Mouse (Mus musculus): ENCODE data around the gene Atp8b2.

Gene Atp8b2

DNA sequence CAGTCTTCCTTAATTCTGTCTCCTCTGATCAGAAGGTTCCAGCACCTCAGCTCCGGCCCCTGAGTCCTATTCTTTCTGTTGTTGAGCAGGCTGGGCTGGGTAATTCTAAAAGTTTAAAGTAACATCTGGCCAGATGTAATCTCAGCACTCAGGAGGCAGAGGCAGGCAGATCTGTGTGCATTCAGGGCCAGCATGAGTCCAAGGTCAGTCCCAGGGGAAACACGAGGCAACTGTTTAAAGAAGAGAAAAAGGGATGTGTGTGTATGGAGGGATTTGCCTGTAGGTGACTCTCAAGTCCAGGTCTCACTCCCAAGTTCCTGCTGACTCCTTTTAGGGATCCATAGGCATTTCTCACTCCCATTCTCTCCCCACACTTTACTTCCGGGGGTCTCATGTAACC is 55.5 kb downstream of the Atp8b2 start:
- DNase-seq (ENCODE audit: low read depth, low spot score): no peak

- DNase-seq (ENCODE audit: low read depth, low spot score): no peak
Measured at GRCm38 (mm10) chr3:89899511-89899908, 63.8 kb downstream of the Atp8b2 start.

DNA sequence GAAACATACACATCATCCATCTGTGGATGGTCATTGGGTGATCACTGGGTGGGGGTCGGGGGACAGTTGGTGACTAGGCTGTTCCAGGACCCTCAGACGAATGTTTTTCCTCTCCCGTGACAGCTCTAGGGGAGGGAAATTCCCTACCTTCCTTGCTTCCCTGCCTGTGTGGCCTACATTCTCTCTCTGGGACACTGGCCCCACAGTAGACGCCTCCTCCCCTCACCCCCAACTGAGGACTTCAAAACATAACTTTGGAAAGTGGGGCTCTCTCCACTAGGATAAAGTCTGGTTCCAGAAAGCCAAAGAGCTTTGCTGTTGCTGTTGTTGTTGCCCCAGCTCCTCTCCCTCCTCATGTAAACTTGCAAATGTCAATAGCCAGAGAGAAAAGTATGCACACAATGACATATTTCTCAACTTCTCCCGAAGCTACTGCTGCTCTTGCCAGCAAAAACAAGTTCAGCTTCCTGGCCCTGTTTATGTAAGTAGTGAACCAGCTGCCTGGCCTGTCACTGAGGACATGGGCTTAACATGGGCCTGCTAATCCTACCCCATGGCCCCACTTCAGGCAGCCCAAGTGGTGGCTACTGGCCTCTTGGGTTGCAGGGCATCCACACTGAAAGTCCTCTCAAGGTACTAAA is 64.3 kb downstream of the Atp8b2 start:
- no peak for DNase-seq (ENCODE audit: low read depth, low spot score)

DNA sequence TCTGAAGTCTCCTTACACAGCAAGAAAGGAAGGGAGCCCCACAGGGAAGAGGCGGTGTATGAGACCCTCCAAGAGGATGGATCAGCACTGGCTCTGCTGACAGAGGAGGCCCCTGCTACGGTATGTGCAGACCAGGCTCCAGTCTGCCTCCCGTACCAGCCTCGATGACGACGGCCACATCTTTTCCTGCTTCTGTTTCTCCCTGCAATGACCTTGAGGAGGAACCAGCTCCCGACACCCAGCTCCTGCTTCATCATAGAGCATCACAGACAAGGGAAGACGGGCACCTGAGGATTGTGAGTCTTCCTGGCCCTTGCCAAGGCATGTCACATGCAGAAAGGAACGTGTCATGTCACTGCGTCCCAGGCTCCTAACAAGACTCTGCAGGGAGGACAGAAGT is 65.3 kb downstream of the Atp8b2 start:
- DNase-seq (ENCODE audit: low read depth, low spot score): no peak

GRCm38 (mm10) chr3:89897204-89897796 is 66.0 kb downstream of the Atp8b2 start:
- DNase-seq (ENCODE audit: low read depth, low spot score): no peak

DNA sequence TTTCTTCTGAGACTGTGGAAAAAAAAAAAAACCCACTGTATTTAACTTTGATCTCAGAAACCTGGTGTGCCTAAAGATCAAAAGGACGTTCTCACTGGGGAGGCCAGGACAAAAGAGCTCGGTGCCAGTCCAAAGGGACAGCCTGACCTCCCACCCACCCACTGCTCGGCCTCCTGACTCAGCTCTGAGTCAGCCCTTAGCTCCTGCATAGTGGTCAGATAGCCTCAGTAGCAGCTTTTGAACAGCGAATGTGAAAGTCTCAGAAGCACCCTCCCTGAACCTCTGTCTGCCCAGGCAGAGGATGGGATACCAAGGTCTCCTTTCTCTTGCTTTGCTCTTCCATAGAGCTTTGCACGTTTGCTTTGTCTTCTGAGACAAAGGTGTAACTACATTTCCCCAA is 66.7 kb downstream of the Atp8b2 start:
- DNase-seq (ENCODE audit: low read depth, low spot score): no peak

DNA sequence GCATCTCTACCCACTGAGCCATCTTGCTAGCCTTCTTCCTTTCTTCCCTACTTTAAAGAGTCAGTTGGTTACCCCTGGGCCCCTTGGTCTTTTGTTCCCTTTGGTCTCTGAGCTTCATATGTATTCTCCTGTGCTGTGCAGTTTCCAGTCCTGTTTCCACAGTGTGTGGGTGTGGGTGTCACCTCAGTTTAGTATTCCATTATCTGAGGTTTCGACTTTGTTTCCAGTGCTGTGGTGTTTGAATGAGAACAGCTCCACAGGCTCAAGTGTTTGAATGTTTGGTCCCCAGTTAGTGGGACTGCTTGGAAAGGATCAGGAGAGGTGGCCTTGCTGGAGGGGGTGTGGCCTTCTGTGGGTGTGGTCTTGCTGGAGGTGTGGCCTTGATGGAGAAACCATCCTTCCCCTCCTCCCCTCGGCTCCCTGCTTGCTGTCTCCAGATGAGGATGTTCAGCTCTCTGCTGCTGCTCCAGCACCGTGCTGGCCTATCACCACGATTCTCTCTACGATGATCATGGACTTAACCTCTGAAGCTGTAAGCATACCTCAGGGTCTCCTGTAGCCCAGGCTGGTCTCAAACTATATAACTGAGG is 70.7 kb downstream of the Atp8b2 start:
- no peak for DNase-seq (ENCODE audit: low read depth, low spot score)

- DNase-seq (ENCODE audit: low read depth, low spot score): no peak
Measured at GRCm38 (mm10) chr3:89891696-89892095, 71.6 kb downstream of the Atp8b2 start.

- DNase-seq (ENCODE audit: low read depth, low spot score): no peak
Measured at GRCm38 (mm10) chr3:89889841-89890430, 73.4 kb downstream of the Atp8b2 start.
